Mouse (Mus musculus) intestine, postnatal 0 days (tissue): ENCODE measurements at regions not wholly inside any gene's neighbourhood (a gene's known extent, or its start where the extent isn't known, plus 50 kb on each side); places are given as distances from the start of the nearest gene placed in this dataset.

Experiments used
- ATAC-seq: fragments of 200-750 bp; cut with Nextera tagmentation; 2 replicates; pipeline ENCODE4 v1.8.0; 2017; ENCODE audit warnings: mild to moderate bottlenecking, moderate TSS enrichment, moderate library complexity
- H3K27ac ChIP-seq: fragments of 300-500 bp; sonication (generic); 2 replicates; pipeline ENCODE4 v1.5.1; 2014; ENCODE audit warnings: mild to moderate bottlenecking, low read depth, low read length, moderate library complexity
- H3K27me3 ChIP-seq: fragments of 300-500 bp; sonication (generic); replicated peaks from 2 replicates; pipeline ENCODE4 v1.6.1; 2014; ENCODE audit warnings: low read length, mixed read lengths; ENCODE audit not compliant: control insufficient read depth, insufficient read depth
- H3K36me3 ChIP-seq: fragments of 300-500 bp; sonication (generic); 2 replicates; pipeline ENCODE4 v1.6.1; 2014; ENCODE audit warnings: mild to moderate bottlenecking, moderate library complexity; ENCODE audit not compliant: control insufficient read depth, insufficient read depth
- H3K4me1 ChIP-seq: fragments of 300-500 bp; sonication (generic); replicated peaks from 2 replicates; pipeline ENCODE4 v1.6.1; 2014; ENCODE audit warnings: antibody characterized with exemption, low read length, mixed read lengths; ENCODE audit not compliant: control insufficient read depth, insufficient read depth
- H3K4me2 ChIP-seq: fragments of 300-500 bp; sonication (generic); replicated peaks from 2 replicates; pipeline ENCODE4 v1.6.1; 2014; ENCODE audit warnings: low read depth, mild to moderate bottlenecking, moderate library complexity
- H3K4me3 ChIP-seq: fragments of 300-500 bp; sonication (generic); 2 replicates; pipeline ENCODE4 v1.5.1; 2014; ENCODE audit warnings: low read depth, low read length
- H3K9ac ChIP-seq: fragments of 300-500 bp; sonication (generic); 2 replicates; pipeline ENCODE4 v1.6.1; 2014; ENCODE audit warnings: mild to moderate bottlenecking, low read depth, low read length
- H3K9me3 ChIP-seq: fragments of 300-500 bp; sonication (generic); 2 replicates; pipeline ENCODE4 v1.6.1; 2016; ENCODE audit warnings: mixed run types; ENCODE audit not compliant: control insufficient read depth
- CTCF ChIP-seq: sonication (generic); IDR thresholded peaks from 2 replicates; pipeline ENCODE4 v1.5.1; 2016; ENCODE audit warnings: low read depth, mild to moderate bottlenecking, control low read depth, antibody characterized with exemption, moderate library complexity
- WGBS: fragments of 180-500 bp; shearing (Covaris S2); extraction: QIAGEN DNeasy Blood & Tissue Kit; methylation state at CpG from one replicate; pipeline ENCODE4 v1.1.7; 2014; 5-methylcytosine and 5-hydroxymethylcytosine counted together

GRCm38 (mm10) chr8:18208658-18209057 is 769.4 kb downstream of the Defb40 start:
- no peak overlapping the region for H3K4me2 ChIP-seq
- H3K9ac ChIP-seq = no peak overlapping the region
- 70% methylated on average over 1 of the region's 1 CpGs for WGBS
- no peak overlapping the region for H3K4me3 ChIP-seq
- TF ChIP-seq CTCF = no peak
- no peaks in the 10 kb centered on the region for H3K9me3 ChIP-seq
- no peaks in the 10 kb centered on the region for H3K4me1 ChIP-seq
- H3K36me3 ChIP-seq = no peaks in the 10 kb centered on the region
- H3K27me3 ChIP-seq = no peaks in the 10 kb centered on the region
- H3K27ac ChIP-seq = no peak overlapping the region
- ATAC-seq = no peak

GRCm38 (mm10) chr8:18187486-18187885 is 790.6 kb downstream of the Defb40 start:
- no peak for TF ChIP-seq CTCF
- Histone ChIP-seq H3K27ac (no peak overlapping the region), H3K9ac (no peak overlapping the region), H3K4me3 (no peak overlapping the region), H3K27me3 (no peaks in the 10 kb centered on the region), H3K4me2 (no peak overlapping the region), H3K36me3 (no peaks in the 10 kb centered on the region), H3K9me3 (no peaks in the 10 kb centered on the region), H3K4me1 (no peaks in the 10 kb centered on the region)
- no peak for ATAC-seq

DNA sequence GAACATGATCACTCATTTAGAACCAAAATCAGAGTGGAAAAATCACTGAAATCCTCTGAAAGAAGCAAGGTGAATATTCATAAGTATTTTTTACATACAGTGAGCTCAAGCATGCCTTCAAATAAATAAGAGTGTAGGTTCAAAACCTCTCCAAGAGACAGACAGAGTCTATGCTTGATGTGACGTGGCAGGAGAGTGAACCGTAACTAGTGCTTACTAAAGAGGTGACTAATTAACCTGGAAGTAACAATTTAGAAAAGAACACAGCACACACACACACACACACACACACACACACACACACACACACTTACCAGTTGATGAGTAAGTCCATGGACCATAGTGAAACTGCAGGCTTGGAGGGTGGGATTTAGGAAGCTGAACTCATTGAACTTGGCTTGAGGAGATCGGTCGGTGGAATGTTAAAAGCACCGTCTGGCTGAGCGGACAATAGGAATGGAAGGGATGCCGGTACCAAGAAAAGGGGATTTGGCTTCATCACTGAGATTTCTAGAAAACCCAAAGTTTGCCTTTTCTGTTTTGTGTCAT is 802.4 kb downstream of the Defb40 start:
- no peak overlapping the region for H3K4me2 ChIP-seq
- no peak for ATAC-seq
- no peaks in the 10 kb centered on the region for H3K9me3 ChIP-seq
- H3K9ac ChIP-seq = no peak overlapping the region
- 83% methylated on average over 7 of the region's 7 CpGs for WGBS
- H3K4me3 ChIP-seq = no peak overlapping the region
- TF ChIP-seq CTCF = no peak
- H3K36me3 ChIP-seq = no peaks in the 10 kb centered on the region
- H3K4me1 ChIP-seq = no peaks in the 10 kb centered on the region
- no peaks in the 10 kb centered on the region for H3K27me3 ChIP-seq
- H3K27ac ChIP-seq = no peak overlapping the region

DNA sequence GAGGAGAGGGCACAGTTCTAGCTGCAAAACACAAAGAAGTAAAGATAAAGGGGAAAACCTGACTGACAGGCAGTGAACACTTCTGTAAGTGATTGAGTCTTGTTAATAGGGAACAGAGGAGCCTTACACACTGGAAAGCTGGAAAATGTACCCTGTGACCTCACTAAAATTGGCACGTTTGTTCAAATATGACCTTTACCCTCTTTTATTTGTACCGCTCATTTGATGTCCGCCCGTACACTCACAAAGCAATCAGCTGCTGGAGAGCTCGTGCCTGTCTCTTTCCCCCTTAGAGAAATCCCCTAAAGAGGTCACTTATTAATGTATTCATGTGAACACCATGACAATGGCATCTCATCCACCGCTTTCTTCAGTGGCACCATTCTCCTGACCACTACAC is 819.4 kb downstream of the Defb40 start:
- Histone ChIP-seq H3K36me3 (no peaks in the 10 kb centered on the region), H3K27me3 (no peaks in the 10 kb centered on the region), H3K9ac (no peak overlapping the region), H3K27ac (no peak overlapping the region), H3K4me2 (no peak overlapping the region), H3K9me3 (no peaks in the 10 kb centered on the region), H3K4me3 (no peak overlapping the region), H3K4me1 (no peaks in the 10 kb centered on the region)
- no peak for ATAC-seq
- WGBS = 28% methylated on average over 6 of the region's 6 CpGs
- TF ChIP-seq CTCF = no peak

DNA sequence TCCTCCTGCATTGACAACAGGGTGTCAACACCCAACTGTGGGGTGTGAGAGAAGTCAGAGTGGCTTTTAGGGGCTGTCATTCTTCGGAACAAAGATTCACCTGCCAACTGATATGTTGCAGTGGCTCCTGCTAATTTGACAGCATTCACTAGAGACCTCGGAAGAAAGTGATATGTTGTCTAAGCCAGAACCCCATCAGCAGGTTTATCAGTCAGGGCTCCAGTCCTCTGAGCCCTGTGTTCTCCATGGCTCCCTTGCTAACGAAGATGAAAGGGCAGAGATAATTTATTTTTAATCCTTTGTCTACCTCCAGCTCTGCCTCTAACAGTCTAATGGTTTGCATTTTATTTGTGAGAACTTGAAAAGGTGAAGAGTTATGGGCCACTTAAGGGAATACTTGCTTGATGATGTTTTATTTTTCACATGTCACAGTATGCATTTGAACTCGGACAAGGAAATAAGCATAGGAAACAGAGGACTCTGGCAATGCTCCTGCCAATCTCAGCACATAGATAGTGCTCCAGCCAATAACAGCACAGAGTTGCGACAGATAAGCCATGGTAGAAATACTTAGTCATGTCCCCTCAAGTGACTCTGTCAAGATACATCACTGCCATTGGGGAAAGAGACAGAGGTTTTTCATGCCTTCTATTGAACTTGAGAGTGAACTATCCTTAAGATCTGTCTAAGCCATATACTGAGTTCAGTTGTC is 862.6 kb downstream of the Defb40 start:
- H3K9ac ChIP-seq = no peak overlapping the region
- no peaks in the 10 kb centered on the region for H3K4me1 ChIP-seq
- H3K4me3 ChIP-seq = no peak overlapping the region
- H3K27ac ChIP-seq = no peak overlapping the region
- H3K36me3 ChIP-seq = no peaks in the 10 kb centered on the region
- H3K4me2 ChIP-seq = no peak overlapping the region
- no peak for TF ChIP-seq CTCF
- ATAC-seq = no peak
- no peaks in the 10 kb centered on the region for H3K9me3 ChIP-seq
- 61% methylated on average over 5 of the region's 5 CpGs for WGBS
- no peaks in the 10 kb centered on the region for H3K27me3 ChIP-seq

GRCm38 (mm10) chr8:18113262-18113661 is 864.8 kb downstream of the Defb40 start:
- ATAC-seq = no peak
- no peaks in the 10 kb centered on the region for H3K36me3 ChIP-seq
- no peak overlapping the region for H3K4me2 ChIP-seq
- 71% methylated on average over 5 of the region's 5 CpGs for WGBS
- no peak overlapping the region for H3K27ac ChIP-seq
- no peaks in the 10 kb centered on the region for H3K27me3 ChIP-seq
- TF ChIP-seq CTCF = no peak
- no peaks in the 10 kb centered on the region for H3K9me3 ChIP-seq
- no peak overlapping the region for H3K9ac ChIP-seq
- H3K4me3 ChIP-seq = no peak overlapping the region
- H3K4me1 ChIP-seq = no peaks in the 10 kb centered on the region
